Mouse (Mus musculus) midbrain, embryonic 10.5 days (tissue): ENCODE data around the gene Wt1. TPM values are rescaled to one million over a fixed set of nuclear protein-coding genes. Genes with fewer than 3 reads are reported as not detected.

Experiments used
- DNase-seq: peaks from one replicate; pipeline ENCODE4 v3.0.0-alpha.2; 2017; ENCODE audit warnings: low spot score
- H3K27ac ChIP-seq: fragments of 300-500 bp; sonication (generic); replicated peaks from 2 replicates; pipeline ENCODE4 v1.5.1; 2016; ENCODE audit warnings: mild to moderate bottlenecking
- H3K27me3 ChIP-seq: fragments of 300-500 bp; sonication (generic); 2 replicates; pipeline ENCODE4 v1.6.1; 2016; ENCODE audit warnings: low read depth, mild to moderate bottlenecking; ENCODE audit not compliant: poor library complexity, severe bottlenecking
- H3K36me3 ChIP-seq: fragments of 300-500 bp; sonication (generic); 2 replicates; pipeline ENCODE4 v1.6.1; 2016; ENCODE audit warnings: mild to moderate bottlenecking, moderate library complexity
- H3K4me1 ChIP-seq: fragments of 300-500 bp; sonication (generic); 2 replicates; pipeline ENCODE4 v1.6.1; 2016
- H3K4me3 ChIP-seq: fragments of 300-500 bp; sonication (generic); 2 replicates; pipeline ENCODE4 v1.5.1; 2016; ENCODE audit warnings: mild to moderate bottlenecking, moderate library complexity
- H3K9me3 ChIP-seq: fragments of 300-500 bp; sonication (generic); replicated peaks from 2 replicates; pipeline ENCODE4 v1.6.1; 2016; ENCODE audit warnings: mild to moderate bottlenecking
- WGBS: fragments of 180-500 bp; shearing (Covaris S2); methylation state at CpG from one replicate; pipeline ENCODE4 v1.1.7; 2016; 5-methylcytosine and 5-hydroxymethylcytosine counted together
- polyA plus RNA-seq: library from polyadenylated mRNA; unstranded; fragments of >200 nt; fragmentation: Nextera tagmentation; extraction: Ambion mirVana; gene quantifications from 2 replicates; pipeline ENCODE4 v1.2.1, GENCODE M21; 2016

Gene Wt1
- polyA plus RNA-seq, 1 experiment from 2014 or later = not detected

- no peak for DNase-seq
- H3K4me3 ChIP-seq = no peak overlapping the region
- H3K27me3 ChIP-seq = no peaks in the 10 kb centered on the region
- 38% methylated on average over 4 of the region's 4 CpGs for WGBS
- no peaks in the 10 kb centered on the region for H3K9me3 ChIP-seq
- H3K27ac ChIP-seq = no peak overlapping the region
- H3K4me1 ChIP-seq = no peaks in the 10 kb centered on the region
- no peaks in the 10 kb centered on the region for H3K36me3 ChIP-seq
Observed at GRCm38 (mm10) chr2:105162763-105163162, 36.4 kb downstream of the Wt1 start.

- no peaks in the 10 kb centered on the region for H3K4me1 ChIP-seq
- no peak overlapping the region for H3K4me3 ChIP-seq
- DNase-seq = no peak
- H3K9me3 ChIP-seq = no peaks in the 10 kb centered on the region
- 85% methylated on average over 3 of the region's 3 CpGs for WGBS
- no peaks in the 10 kb centered on the region for H3K27me3 ChIP-seq
- no peak overlapping the region for H3K27ac ChIP-seq
- H3K36me3 ChIP-seq = no peaks in the 10 kb centered on the region
Observed at GRCm38 (mm10) chr2:105168137-105168536, 41.8 kb downstream of the Wt1 start.

GRCm38 (mm10) chr2:105174254-105174653 lies 47.9 kb downstream of the Wt1 start:
- no peak for DNase-seq
- 79% methylated on average over 2 of the region's 2 CpGs for WGBS
- no peaks in the 10 kb centered on the region for H3K4me1 ChIP-seq
- no peaks in the 10 kb centered on the region; the same call in 1 of the 2 replicates for H3K9me3 ChIP-seq
- H3K27ac ChIP-seq = no peak overlapping the region
- no peaks in the 10 kb centered on the region for H3K27me3 ChIP-seq
- no peaks in the 10 kb centered on the region for H3K36me3 ChIP-seq
- no peak overlapping the region for H3K4me3 ChIP-seq

GRCm38 (mm10) chr2:105178871-105179270 lies 52.5 kb downstream of the Wt1 start:
- WGBS = 93% methylated on average over 12 of the region's 12 CpGs
- Histone ChIP-seq H3K4me1 (0 out of 2 replicates have a peak, but pooled peaks cover 5% of the 10 kb centered on the region), H3K9me3 (peaks cover 7% of the 10 kb centered on the region; the same call in 1 of the 2 replicates), H3K4me3 (no peak overlapping the region), H3K27me3 (no peaks in the 10 kb centered on the region), H3K36me3 (no peaks in the 10 kb centered on the region), H3K27ac (no peak overlapping the region)
- DNase-seq = no peak

GRCm38 (mm10) chr2:105182501-105182900 lies 56.2 kb downstream of the Wt1 start:
- WGBS = 32% methylated on average over 6 of the region's 6 CpGs
- Histone ChIP-seq H3K27me3 (no peaks in the 10 kb centered on the region), H3K4me1 (0 out of 2 replicates have a peak, but pooled peaks cover 5% of the 10 kb centered on the region), H3K9me3 (peaks cover 7% of the 10 kb centered on the region; the same call in 1 of the 2 replicates), H3K36me3 (no peaks in the 10 kb centered on the region), H3K4me3 (no peak overlapping the region), H3K27ac (no peak overlapping the region)
- no peak for DNase-seq

- WGBS = 91% methylated on average over 3 of the region's 3 CpGs
- no peaks in the 10 kb centered on the region for H3K36me3 ChIP-seq
- H3K27ac ChIP-seq = no peak overlapping the region
- no peaks in the 10 kb centered on the region for H3K27me3 ChIP-seq
- no peak overlapping the region for H3K4me3 ChIP-seq
- 0 out of 2 replicates have a peak, but pooled peaks cover 5% of the 10 kb centered on the region for H3K4me1 ChIP-seq
- DNase-seq = no peak
- 0 out of 2 replicates have a peak, but pooled peaks cover 5% of the 10 kb centered on the region for H3K9me3 ChIP-seq
Observed at GRCm38 (mm10) chr2:105185140-105185539, 58.8 kb downstream of the Wt1 start.

GRCm38 (mm10) chr2:105185768-105186529 lies 59.6 kb downstream of the Wt1 start:
- H3K9me3 ChIP-seq = no peaks in the 10 kb centered on the region
- no peaks in the 10 kb centered on the region for H3K27me3 ChIP-seq
- 83% methylated on average over 13 of the region's 13 CpGs for WGBS
- no peaks in the 10 kb centered on the region for H3K36me3 ChIP-seq
- no peak for DNase-seq
- no peak overlapping the region for H3K4me3 ChIP-seq
- H3K27ac ChIP-seq = no peak overlapping the region
- H3K4me1 ChIP-seq = 0 out of 2 replicates have a peak, but pooled peaks cover 5% of the 10 kb centered on the region

- DNase-seq = no peak
- Histone ChIP-seq H3K4me3 (no peak overlapping the region), H3K9me3 (no peaks in the 10 kb centered on the region), H3K36me3 (no peaks in the 10 kb centered on the region), H3K27me3 (no peaks in the 10 kb centered on the region), H3K27ac (no peak overlapping the region), H3K4me1 (0 out of 2 replicates have a peak, but pooled peaks cover 5% of the 10 kb centered on the region)
- 84% methylated on average over 5 of the region's 5 CpGs for WGBS
Observed at GRCm38 (mm10) chr2:105186591-105186990, 60.3 kb downstream of the Wt1 start.

GRCm38 (mm10) chr2:105188182-105188581 lies 61.9 kb downstream of the Wt1 start:
- no peaks in the 10 kb centered on the region for H3K27me3 ChIP-seq
- no peak for DNase-seq
- no peak overlapping the region for H3K27ac ChIP-seq
- WGBS = 74% methylated on average over 10 of the region's 10 CpGs
- no peak overlapping the region for H3K4me3 ChIP-seq
- H3K9me3 ChIP-seq = no peaks in the 10 kb centered on the region
- no peaks in the 10 kb centered on the region for H3K4me1 ChIP-seq
- no peaks in the 10 kb centered on the region for H3K36me3 ChIP-seq

GRCm38 (mm10) chr2:105189352-105189751 lies 63.0 kb downstream of the Wt1 start:
- H3K4me1 ChIP-seq = no peaks in the 10 kb centered on the region
- DNase-seq = no peak
- WGBS = 37% methylated on average over 5 of the region's 5 CpGs

GRCm38 (mm10) chr2:105200152-105200551 lies 73.8 kb downstream of the Wt1 start:
- Histone ChIP-seq H3K4me3 (no peak overlapping the region), H3K27me3 (no peaks in the 10 kb centered on the region), H3K27ac (no peak overlapping the region), H3K36me3 (no peaks in the 10 kb centered on the region), H3K9me3 (no peaks in the 10 kb centered on the region), H3K4me1 (no peaks in the 10 kb centered on the region)
- no peak for DNase-seq
- WGBS = 44% methylated on average over 8 of the region's 8 CpGs

More at GRCm38 (mm10) chr2:105189352-105189751, 63.0 kb downstream of the Wt1 start:
- Histone ChIP-seq H3K9me3 (no peaks in the 10 kb centered on the region), H3K27me3 (no peaks in the 10 kb centered on the region), H3K4me3 (no peak overlapping the region), H3K36me3 (no peaks in the 10 kb centered on the region), H3K27ac (no peak overlapping the region)

GRCm38 (mm10) chr2:105206563-105207174 lies 80.3 kb downstream of the Wt1 start:
- DNase-seq = no peak
- no peaks in the 10 kb centered on the region for H3K36me3 ChIP-seq
- no peaks in the 10 kb centered on the region for H3K9me3 ChIP-seq
- 87% methylated on average over 9 of the region's 9 CpGs for WGBS
- no peaks in the 10 kb centered on the region for H3K4me1 ChIP-seq
- H3K27ac ChIP-seq = no peak overlapping the region
- H3K4me3 ChIP-seq = no peak overlapping the region
- no peaks in the 10 kb centered on the region for H3K27me3 ChIP-seq

GRCm38 (mm10) chr2:105212839-105213238 lies 86.5 kb downstream of the Wt1 start:
- Histone ChIP-seq H3K36me3 (no peaks in the 10 kb centered on the region), H3K27me3 (no peaks in the 10 kb centered on the region), H3K4me3 (no peak overlapping the region), H3K9me3 (no peaks in the 10 kb centered on the region), H3K4me1 (peaks cover 5% of the 10 kb centered on the region; the same call in 1 of the 2 replicates), H3K27ac (no peak overlapping the region)
- DNase-seq = no peak
- WGBS = 80% methylated on average over 7 of the region's 7 CpGs
